Mouse (Mus musculus) MEL (cell line): ENCODE results near the gene Tex2. TPM values are rescaled to one million over a fixed set of nuclear protein-coding genes. Genes with fewer than 3 reads are reported as not detected.

Source experiments
- DNase-seq: peaks from one replicate; pipeline ENCODE4 v3.0.0; 2011; ENCODE audit warnings: low read depth, low spot score
- H3K27ac ChIP-seq: 2 replicates; pipeline ENCODE4 v1.5.1; 2012; ENCODE audit warnings: low read depth, mild to moderate bottlenecking, control low read depth, low read length, moderate library complexity; ENCODE audit not compliant: control insufficient read depth
- H3K27me3 ChIP-seq, 2 experiments: fragments of 150-350 bp in 1 of 2; sonication (generic) in 1 of 2; 2 replicates each; pipeline ENCODE4 v1.6.1; 2012; ENCODE audit warnings: low read length in 2 of 2, mild to moderate bottlenecking in 2 of 2, improper control_type of control experiment in 1 of 2, moderate library complexity in 1 of 2; ENCODE audit not compliant: insufficient read depth in 2 of 2, control insufficient read depth in 1 of 2
- H3K36me3 ChIP-seq, 2 experiments: 2 replicates each; pipeline ENCODE4 v1.6.1; 2012 to 2014; ENCODE audit warnings: low read length in 2 of 2, improper control_type of control experiment in 1 of 2, inconsistent platforms in 1 of 2, mild to moderate bottlenecking in 1 of 2; ENCODE audit not compliant: insufficient read depth in 2 of 2, control insufficient read depth in 1 of 2
- H3K4me1 ChIP-seq, 2 experiments: fragments of 150-350 bp in 1 of 2; sonication (generic) in 1 of 2; 2 replicates each; pipeline ENCODE4 v1.6.1; 2012; ENCODE audit warnings: low read length in 2 of 2, improper control_type of control experiment in 1 of 2, mild to moderate bottlenecking in 1 of 2; ENCODE audit not compliant: insufficient read depth in 2 of 2, control insufficient read depth in 1 of 2
- H3K4me3 ChIP-seq, 2 experiments: fragments of 150-350 bp in 1 of 2; sonication (generic) in 1 of 2; 2 replicates each; pipeline ENCODE4 v1.5.1; 2012; ENCODE audit warnings: low read depth in 2 of 2, low read length in 2 of 2, mild to moderate bottlenecking in 2 of 2, moderate library complexity in 2 of 2, control low read depth in 1 of 2, improper control_type of control experiment in 1 of 2; ENCODE audit not compliant: control insufficient read depth in 1 of 2, insufficient read depth in 1 of 2
- H3K79me2 ChIP-seq: 2 replicates; pipeline ENCODE4 v1.6.1; 2012; ENCODE audit warnings: mild to moderate bottlenecking, low read length, moderate library complexity; ENCODE audit not compliant: control insufficient read depth, poor library complexity, insufficient read depth
- H3K9ac ChIP-seq: 2 replicates; pipeline ENCODE4 v1.6.1; 2012; ENCODE audit warnings: low read depth, mild to moderate bottlenecking, control low read depth, low read length, moderate library complexity; ENCODE audit not compliant: control insufficient read depth, poor library complexity, severe bottlenecking
- H3K9me3 ChIP-seq: fragments of 150-350 bp; sonication (generic); replicated peaks from 2 replicates; pipeline ENCODE4 v1.6.1; 2012; ENCODE audit warnings: mild to moderate bottlenecking, low read length, improper control_type of control experiment, moderate library complexity; ENCODE audit not compliant: insufficient read depth
- BHLHE40 ChIP-seq: IDR thresholded peaks from 2 replicates; pipeline ENCODE4 v1.6.1; 2012; ENCODE audit warnings: low read depth, mild to moderate bottlenecking, inconsistent platforms, low read length, improper control_type of control experiment, borderline replicate concordance
- CHD1 ChIP-seq: IDR thresholded peaks from 2 replicates; pipeline ENCODE4 v1.6.1; 2012; ENCODE audit warnings: low read depth, mild to moderate bottlenecking, inconsistent platforms, low read length, improper control_type of control experiment
- CHD2 ChIP-seq: IDR thresholded peaks from 2 replicates; pipeline ENCODE4 v1.6.1; 2011; ENCODE audit warnings: low read length, improper control_type of control experiment
- CTCF ChIP-seq, 3 experiments: IDR thresholded peaks in 2 of 3; conservative IDR thresholded peaks in 1 of 3; 2 replicates each; pipeline ENCODE4 v1.5.1; 2011 to 2012; ENCODE audit warnings: low read length in 3 of 3, low read depth in 2 of 3, mild to moderate bottlenecking in 2 of 3, improper control_type of control experiment in 1 of 3, inconsistent platforms in 1 of 3, mixed read lengths in 1 of 3, moderate library complexity in 1 of 3; ENCODE audit not compliant: control insufficient read depth in 1 of 3, insufficient read depth in 1 of 3, poor library complexity in 1 of 3, severe bottlenecking in 1 of 3
- ELF1 ChIP-seq: IDR thresholded peaks from 2 replicates; pipeline ENCODE4 v1.6.1; 2014; ENCODE audit warnings: low read depth, mild to moderate bottlenecking, inconsistent platforms, low read length, improper control_type of control experiment, moderate library complexity
- EP300 ChIP-seq, 2 experiments: IDR thresholded peaks; 2 replicates each; pipeline ENCODE4 v1.6.1; 2011; ENCODE audit warnings: improper control_type of control experiment in 2 of 2, low read length in 2 of 2, low read depth in 1 of 2, mild to moderate bottlenecking in 1 of 2
- GATA1 ChIP-seq: IDR thresholded peaks from 2 replicates; pipeline ENCODE4 v1.6.1; 2011; ENCODE audit warnings: low read depth, low read length, improper control_type of control experiment
- HCFC1 ChIP-seq: IDR thresholded peaks from 2 replicates; pipeline ENCODE4 v1.6.1; 2012; ENCODE audit warnings: low read depth, mild to moderate bottlenecking, inconsistent platforms, low read length, improper control_type of control experiment, moderate library complexity
- MAFK ChIP-seq: IDR thresholded peaks from 2 replicates; pipeline ENCODE4 v1.6.1; 2011; ENCODE audit warnings: low read depth, mild to moderate bottlenecking, low read length, improper control_type of control experiment, borderline replicate concordance
- MAX ChIP-seq: IDR thresholded peaks from 2 replicates; pipeline ENCODE4 v1.6.1; 2011; ENCODE audit warnings: low read length, improper control_type of control experiment
- MAZ ChIP-seq: IDR thresholded peaks from 2 replicates; pipeline ENCODE4 v1.6.1; 2012; ENCODE audit warnings: low read depth, mild to moderate bottlenecking, inconsistent platforms, low read length, improper control_type of control experiment
- MEF2A ChIP-seq: IDR thresholded peaks from 2 replicates; pipeline ENCODE4 v1.6.1; 2014; ENCODE audit warnings: low read depth, mild to moderate bottlenecking, inconsistent platforms, low read length, improper control_type of control experiment; ENCODE audit not compliant: poor library complexity, insufficient replicate concordance, severe bottlenecking; ENCODE audit errors: extremely low read depth
- MYB ChIP-seq: IDR thresholded peaks from 2 replicates; pipeline ENCODE4 v1.6.1; 2011; ENCODE audit warnings: mild to moderate bottlenecking, low read depth, low read length, improper control_type of control experiment
- NRF1 ChIP-seq: IDR thresholded peaks from 2 replicates; pipeline ENCODE4 v1.6.1; 2014; ENCODE audit warnings: low read depth, mild to moderate bottlenecking, inconsistent platforms, low read length, improper control_type of control experiment, moderate library complexity; ENCODE audit not compliant: poor library complexity, insufficient read depth, severe bottlenecking
- POLR2AphosphoS5 ChIP-seq: IDR thresholded peaks from 2 replicates; pipeline ENCODE4 v1.6.1; 2012; ENCODE audit warnings: low read depth, borderline replicate concordance, mild to moderate bottlenecking, inconsistent platforms, low read length, moderate library complexity, mixed read lengths
- TCF12 ChIP-seq: IDR thresholded peaks from 2 replicates; pipeline ENCODE4 v1.6.1; 2014; ENCODE audit warnings: low read depth, mild to moderate bottlenecking, inconsistent platforms, low read length, improper control_type of control experiment, moderate library complexity
- ZC3H11A ChIP-seq: IDR thresholded peaks from 2 replicates; pipeline ENCODE4 v1.6.1; 2012; ENCODE audit warnings: low read depth, mild to moderate bottlenecking, inconsistent platforms, low read length, improper control_type of control experiment
- ZMIZ1 ChIP-seq: IDR thresholded peaks from 2 replicates; pipeline ENCODE4 v1.6.1; 2012; ENCODE audit warnings: low read depth, mild to moderate bottlenecking, inconsistent platforms, low read length, improper control_type of control experiment, moderate library complexity
- ZNF384 ChIP-seq: IDR thresholded peaks from 2 replicates; pipeline ENCODE4 v1.6.1; 2012; ENCODE audit warnings: low read depth, mild to moderate bottlenecking, inconsistent platforms, low read length, improper control_type of control experiment
- polyA plus RNA-seq, 2 experiments: library from polyadenylated mRNA; stranded (reverse) in 1 of 2; unstranded in 1 of 2; fragments of >175 nt in 1 of 2; fragments of >200 nt in 1 of 2; gene quantifications; 2 replicates each; pipeline versions ENCODE4 v1.2.1 to v1.2.4; 2012; ENCODE audit warnings: low replicate concordance in 2 of 2, low read depth in 1 of 2; ENCODE audit not compliant: insufficient read length in 2 of 2, insufficient read depth in 1 of 2, missing spikeins in 1 of 2
- total RNA-seq: library from RNA; depleted of rRNA; stranded (reverse); fragments of 300-350 nt; gene quantifications from 2 replicates; pipeline ENCODE4 v1.2.3, GENCODE M21; 2012

Tex2 gene
- total and polyA plus RNA-seq, 3 experiments: 13.7 to 24.8 TPM; not detected in 1

GRCm38 (mm10) chr11:106598339-106598738 lies 14.9 kb downstream of the Tex2 start (continued):
- TF ChIP-seq CTCF (IDR thresholded peaks at IDR 0.05 in 2 of 3, conservative IDR thresholded peaks at IDR 0.05 in 1 of 3; ENCODE audit: control insufficient read depth in 1 of 3, insufficient read depth in 1 of 3, low read depth in 2 of 3, low read length in 3 of 3, poor library complexity in 1 of 3, severe bottlenecking in 1 of 3) (no peak), GATA1 (peak; percentile 98), ZMIZ1 (no peak), EP300 (IDR thresholded peaks at IDR 0.05; ENCODE audit: low read depth in 1 of 2, low read length in 2 of 2) (peak; percentile 94 to 98), POLR2AphosphoS5 (no peak), CHD2 (no peak), TCF12 (peak; percentile 95), ELF1 (peak; percentile 83), MAX (peak; percentile 97), BHLHE40 (no peak), CHD1 (no peak), MEF2A (peak; percentile 60; the same call in 1 of the 2 replicates), HCFC1 (peak; percentile 66), MYB (no peak), ZNF384 (no peak; the same call in 1 of the 2 replicates), ZC3H11A (no peak), NRF1 (0 out of 2 replicates have a peak, but pooled peaks have one; percentile 18)

DNA sequence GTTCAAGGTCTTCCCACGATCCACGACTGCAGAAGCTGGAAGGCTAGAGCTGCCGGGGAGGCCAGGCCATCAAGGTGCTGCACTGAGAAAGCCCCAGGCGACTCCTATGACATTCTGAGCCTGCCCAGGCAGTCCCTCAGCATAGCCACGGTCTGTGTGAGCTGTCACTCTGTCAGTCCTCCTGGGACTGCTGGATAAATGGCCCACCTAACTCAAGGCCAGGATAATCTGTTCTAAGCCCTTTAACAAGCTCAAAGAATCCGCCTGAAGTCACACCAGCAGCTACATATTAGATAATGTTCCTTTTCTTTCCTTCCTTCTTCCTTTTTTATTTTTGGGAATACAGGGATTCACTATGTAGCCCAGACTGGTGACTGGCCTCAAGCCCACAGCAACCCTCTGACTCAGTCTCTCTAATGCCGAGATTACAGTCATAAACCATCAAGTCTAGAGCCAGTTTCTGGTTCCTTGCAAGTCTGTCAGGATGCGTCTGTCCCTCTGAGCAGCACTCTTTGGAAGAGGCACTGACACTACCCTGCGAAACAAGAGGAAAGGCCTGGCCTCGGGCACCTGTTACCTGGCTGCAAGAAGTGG lies 15.4 kb downstream of the Tex2 start:
- no peak overlapping the region for H3K9ac ChIP-seq
- peaks cover 5 to 29% of the 10 kb centered on the region in 2 experiments for H3K4me1 ChIP-seq
- no peaks in the 10 kb centered on the region for H3K9me3 ChIP-seq
- peaks cover 0 to 14% of the 10 kb centered on the region in 2 experiments; a peak in 2 of 4 replicates for H3K36me3 ChIP-seq
- DNase-seq: peak; percentile 30
- no peaks in the 10 kb centered on the region for H3K27me3 ChIP-seq
- no peaks in the 10 kb centered on the region; the same call in 1 of the 2 replicates for H3K79me2 ChIP-seq
- no peak for TF ChIP-seq MAX
- TF ChIP-seq MAZ: no peak
- TF ChIP-seq CHD1: 0 out of 2 replicates have a peak, but pooled peaks have one; percentile 16
- no peak for TF ChIP-seq MAFK
- H3K4me3 ChIP-seq: no peak overlapping the region
- H3K27ac ChIP-seq: peak overlapping the region; percentile 17
